Mouse (Mus musculus) mammary gland, adult 2 months (tissue): ENCODE measurements around the gene Abca3. TPM values are rescaled to one million over a fixed set of nuclear protein-coding genes. Genes with fewer than 3 reads are reported as not detected.

ENCODE experiments used
- polyA plus RNA-seq: library from polyadenylated mRNA; depleted of rRNA; stranded (reverse); fragments of >200 nt; gene quantifications from 2 replicates; pipeline ENCODE4 v1.2.3, GENCODE M21; 2012; ENCODE audit warnings: low replicate concordance; rRNA removed

Abca3 gene
- polyA plus RNA-seq = 36.4 and 48.3 TPM in 2 replicates

GRCm38 (mm10) chr17:24351760-24352357 is at the start of gene Abca3:
TSS of gene Abca3 (plus strand) at chr17:24351950.

GRCm38 (mm10) chr17:24350926-24351759 is 607 bp upstream of the Abca3 start, which contains the start of gene Abca17:
TSS of gene Abca17 (minus strand) at chr17:24351068.

DNA sequence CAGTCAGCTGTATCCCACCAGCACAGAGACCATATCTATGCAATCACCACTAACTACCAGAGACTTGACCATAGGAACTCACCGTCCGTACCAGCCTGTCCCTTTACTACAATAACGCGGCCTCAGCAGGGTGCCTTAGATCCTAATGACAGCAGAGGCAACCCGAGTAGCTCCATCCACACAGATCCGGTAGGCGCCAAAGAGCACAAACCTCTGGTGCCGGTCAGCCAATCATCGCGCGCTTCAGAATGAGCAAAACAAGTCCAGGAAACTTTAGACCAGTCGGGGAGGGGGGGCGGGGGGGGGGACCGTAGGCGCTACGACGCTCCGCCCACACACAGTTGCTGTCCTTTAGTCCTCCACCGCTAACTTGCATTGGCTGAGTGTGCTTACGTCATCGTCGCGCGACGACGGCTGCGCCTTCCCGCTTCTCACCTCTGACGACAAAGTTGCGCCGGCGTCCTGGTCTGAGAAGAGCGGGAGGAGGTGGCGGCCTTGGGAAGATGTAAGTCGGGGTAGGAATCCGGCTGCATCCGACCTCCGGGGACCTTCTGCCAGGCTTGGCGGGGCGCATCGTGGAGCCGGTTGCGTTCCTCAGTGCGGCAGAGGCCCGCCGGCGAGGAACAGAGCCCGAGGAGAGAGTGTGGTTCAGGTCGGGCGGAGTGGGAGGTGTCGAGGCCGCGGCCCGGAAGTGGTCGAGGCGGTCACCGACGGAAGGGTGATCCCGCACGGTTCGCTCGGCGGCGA is 62.7 kb downstream of the Abca3 start, which contains the start of gene Rnps1:
Gene Rnps1, plus strand, starts transcription at position 336 of the 747 bp plus-strand sequence.

DNA sequence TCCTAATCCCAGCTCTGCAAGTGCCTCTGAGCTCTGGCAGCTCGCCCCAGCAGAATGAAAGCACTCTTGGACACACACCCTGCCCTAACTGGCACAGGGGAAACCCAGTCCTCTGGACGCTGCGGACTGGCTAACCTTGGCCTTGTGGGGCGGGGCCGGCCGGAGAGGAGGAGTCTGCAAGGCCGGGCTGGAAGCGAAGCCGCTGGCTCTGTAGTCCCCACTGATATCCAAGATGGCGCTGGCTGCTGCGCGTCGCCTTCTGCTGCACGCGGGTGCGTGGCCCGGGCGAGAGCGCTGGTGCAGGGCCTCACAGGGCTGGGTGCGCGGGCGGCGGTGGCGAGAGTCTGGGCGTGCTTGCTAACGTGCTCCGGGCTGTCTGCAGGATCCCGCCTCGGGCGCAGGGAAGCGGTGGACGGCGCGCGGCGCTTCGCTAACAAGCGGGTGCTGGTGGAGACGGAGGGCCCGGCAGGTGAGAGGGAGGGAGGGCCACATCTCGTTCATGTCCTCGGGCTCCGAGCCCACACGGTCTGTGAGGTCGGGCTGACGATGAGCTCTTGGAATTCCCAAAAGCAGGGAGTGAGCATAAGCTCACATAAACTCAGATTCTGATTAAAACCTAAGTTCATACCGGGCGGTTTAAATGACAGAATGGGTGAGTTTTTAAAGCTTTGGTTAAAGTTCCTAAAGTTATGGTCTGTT is 74.9 kb downstream of the Abca3 start, which contains the start of gene Eci1:
Gene Eci1, plus strand, starts transcription at position 171 of the 699 bp plus-strand sequence.

GRCm38 (mm10) chr17:24442632-24443155 is 90.9 kb downstream of the Abca3 start, which contains the start of gene Dnase1l2:
TSS of gene Dnase1l2 (minus strand) at chr17:24443105.

Other genes with a start within 250 kb of the Abca3 start
- gene Pdpk1, start 201.0 kb upstream of the Abca3 start, polyA plus RNA-seq = 22.5 and 28.1 TPM in 2 replicates
- 43.0 and 67.9 TPM in 2 replicates for gene Amdhd2, start 188.2 kb upstream of the Abca3 start, polyA plus RNA-seq
- gene Atp6v0c, start 182.2 kb upstream of the Abca3 start, polyA plus RNA-seq = 973 and 1,113 TPM in 2 replicates
- 20.5 and 35.5 TPM in 2 replicates for gene Tbc1d24, start 146.4 kb upstream of the Abca3 start, polyA plus RNA-seq
- gene Ntn3, start 142.4 kb upstream of the Abca3 start, polyA plus RNA-seq = 2.5 and 5.7 TPM in 2 replicates
- gene Tedc2, start 131.1 kb upstream of the Abca3 start, polyA plus RNA-seq = 8.1 and 10.1 TPM in 2 replicates
- gene Ccnf, start 100.5 kb upstream of the Abca3 start, polyA plus RNA-seq = 2.8 and 3.3 TPM in 2 replicates
- not detected in 2 replicates for gene Abca17, start 882 bp upstream of the Abca3 start, polyA plus RNA-seq
- 121 and 125 TPM in 2 replicates for gene Rnps1, start 62.6 kb downstream of the Abca3 start, polyA plus RNA-seq
- gene Eci1, start 74.7 kb downstream of the Abca3 start, polyA plus RNA-seq = 170 and 281 TPM in 2 replicates
- 6.9 and 11.5 TPM in 2 replicates for gene Dnase1l2, start 91.2 kb downstream of the Abca3 start, polyA plus RNA-seq
- 84.4 and 102 TPM in 2 replicates for gene E4f1, start 118.4 kb downstream of the Abca3 start, polyA plus RNA-seq
- 58.4 and 88.6 TPM in 2 replicates for gene Pgp, start 118.4 kb downstream of the Abca3 start, polyA plus RNA-seq
- gene Bricd5, start 121.9 kb downstream of the Abca3 start, polyA plus RNA-seq = 2.1 and 3.1 TPM in 2 replicates
- 36.1 and 68.2 TPM in 2 replicates for gene Mlst8, start 127.1 kb downstream of the Abca3 start, polyA plus RNA-seq
- gene Caskin1, start 136.7 kb downstream of the Abca3 start, polyA plus RNA-seq = 1.3 and 1.4 TPM in 2 replicates
- 207 and 225 TPM in 2 replicates for gene Traf7, start 176.0 kb downstream of the Abca3 start, polyA plus RNA-seq
- gene Rab26, start 182.3 kb downstream of the Abca3 start, polyA plus RNA-seq = 1.3 and 1.8 TPM in 2 replicates
- 78.7 and 102 TPM in 2 replicates for gene Pkd1, start 197.9 kb downstream of the Abca3 start, polyA plus RNA-seq